Mouse (Mus musculus): ENCODE measurements around the gene Lin7b.

DNA sequence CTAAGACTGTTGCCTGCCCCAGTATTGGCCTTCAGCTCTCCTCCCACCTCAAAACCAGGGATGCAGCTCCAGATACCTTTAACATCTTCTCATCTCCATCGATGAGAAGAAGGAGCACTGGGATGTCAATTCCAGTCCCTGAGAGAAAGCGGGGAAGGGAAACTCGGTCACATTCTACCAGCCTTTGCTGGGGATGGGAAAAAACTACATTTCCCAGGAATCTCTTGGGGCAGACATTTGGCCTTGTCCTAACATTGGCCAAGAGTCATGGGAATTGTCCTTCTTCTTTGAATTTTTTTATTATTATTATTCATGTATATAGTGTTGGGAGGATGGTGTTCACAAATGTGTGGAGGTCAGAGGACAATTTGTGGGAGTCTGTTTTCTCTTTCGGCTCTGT is 48.1 kb downstream of the Lin7b start:
- no peak for TF ChIP-seq GATA1 (IDR thresholded peaks at IDR 0.05; ENCODE audit: borderline replicate concordance, low read length)
- no peak for TF ChIP-seq FLI1 (IDR thresholded peaks at IDR 0.05; ENCODE audit: low read length)
